Mouse (Mus musculus) neural tube, embryonic 15.5 days (tissue): Measurements from ENCODE around the gene Hspb9. TPM values are rescaled to one million over a fixed set of nuclear protein-coding genes. Genes with fewer than 3 reads are reported as not detected.

Source experiments
- ATAC-seq: fragments of 200-750 bp; cut with Nextera tagmentation; 2 replicates; pipeline ENCODE4 v1.8.0; 2017; ENCODE audit warnings: mild to moderate bottlenecking, moderate TSS enrichment, moderate library complexity; ENCODE audit not compliant: low FRiP score
- H3K27ac ChIP-seq: fragments of 300-500 bp; sonication (generic); replicated peaks from 2 replicates; pipeline ENCODE4 v1.5.1; 2015; ENCODE audit warnings: mild to moderate bottlenecking, inconsistent platforms
- H3K27me3 ChIP-seq: fragments of 300-500 bp; sonication (generic); replicated peaks from 2 replicates; pipeline ENCODE4 v1.6.1; 2015; ENCODE audit warnings: inconsistent platforms
- H3K36me3 ChIP-seq: fragments of 300-500 bp; sonication (generic); 2 replicates; pipeline ENCODE4 v1.6.1; 2015; ENCODE audit warnings: inconsistent platforms
- H3K4me1 ChIP-seq: fragments of 300-500 bp; sonication (generic); 2 replicates; pipeline ENCODE4 v1.6.1; 2015; ENCODE audit warnings: inconsistent platforms
- H3K4me2 ChIP-seq: fragments of 300-500 bp; sonication (generic); 2 replicates; pipeline ENCODE4 v1.6.1; 2015; ENCODE audit warnings: inconsistent platforms, mild to moderate bottlenecking, moderate library complexity
- H3K4me3 ChIP-seq: fragments of 300-500 bp; sonication (generic); replicated peaks from 2 replicates; pipeline ENCODE4 v1.5.1; 2015; ENCODE audit warnings: mild to moderate bottlenecking, inconsistent platforms
- H3K9ac ChIP-seq: fragments of 300-500 bp; sonication (generic); replicated peaks from 2 replicates; pipeline ENCODE4 v1.6.1; 2015; ENCODE audit warnings: mild to moderate bottlenecking, inconsistent platforms
- H3K9me3 ChIP-seq: fragments of 300-500 bp; sonication (generic); replicated peaks from 2 replicates; pipeline ENCODE4 v1.6.1; 2016; ENCODE audit warnings: inconsistent platforms
- WGBS: fragments of 180-500 bp; shearing (Covaris S2); methylation state at CpG from one replicate; pipeline ENCODE4 v1.1.7; 2015; ENCODE audit warnings: mixed read lengths; 5-methylcytosine and 5-hydroxymethylcytosine counted together
- polyA plus RNA-seq: library from polyadenylated mRNA; unstranded; fragments of >200 nt; fragmentation: Nextera tagmentation; extraction: Ambion mirVana; gene quantifications from 2 replicates; pipeline ENCODE4 v1.2.1, GENCODE M21; 2015

Hspb9 gene
- polyA plus RNA-seq, 1 experiment from 2014 or later = not detected

DNA sequence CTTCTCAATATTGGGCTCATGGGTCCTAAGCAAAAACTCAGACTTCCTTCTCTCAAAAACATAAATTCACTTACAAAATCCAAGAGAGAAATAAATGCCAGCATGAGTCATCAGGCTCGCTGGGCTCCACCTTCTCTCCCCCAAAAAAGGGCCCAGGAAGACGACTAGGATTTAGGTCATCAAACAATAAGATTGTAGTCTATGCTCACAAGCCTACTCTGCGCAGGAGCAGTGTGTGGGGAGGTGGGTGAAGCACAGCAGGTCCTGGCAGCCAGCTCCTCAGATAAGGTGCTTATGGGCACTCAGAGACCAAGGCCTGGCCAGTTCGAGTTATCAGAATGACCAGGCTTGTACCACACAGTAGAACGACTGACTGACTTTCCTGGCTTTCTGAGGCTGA, 6.7 kb downstream of the Hspb9 start:
- WGBS = 81% methylated on average over 5 of the region's 5 CpGs
- no peaks in the 10 kb centered on the region for H3K27me3 ChIP-seq

DNA sequence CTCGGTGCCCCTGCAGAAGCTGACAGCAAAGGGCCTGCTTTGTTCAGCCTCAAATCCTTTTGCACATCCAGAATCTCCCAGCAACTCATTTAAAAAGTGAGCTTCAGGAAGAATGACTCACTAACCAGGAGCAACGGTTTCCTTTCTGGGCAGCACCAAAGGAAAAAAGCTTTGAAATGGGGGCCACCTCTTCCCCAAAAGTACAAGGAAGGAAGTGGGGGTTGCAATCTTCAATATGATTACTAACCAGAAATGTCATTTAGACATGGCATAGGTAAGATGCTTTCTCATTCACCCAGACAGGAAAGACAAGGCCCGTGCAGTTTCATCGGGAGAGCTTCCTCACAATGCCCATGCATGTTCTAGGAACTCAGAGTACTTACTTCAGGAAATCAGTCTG, 7.6 kb downstream of the Hspb9 start:
- Histone ChIP-seq H3K9me3 (no peaks in the 10 kb centered on the region), H3K4me1 (peaks cover 39% of the 10 kb centered on the region), H3K4me2 (no peak overlapping the region), H3K9ac (no peak overlapping the region), H3K27me3 (no peaks in the 10 kb centered on the region), H3K27ac (peak overlapping the region; percentile 14), H3K4me3 (no peak overlapping the region), H3K36me3 (peaks cover 29% of the 10 kb centered on the region)
- no peak for ATAC-seq
- WGBS = 64% methylated on average over 4 of the region's 4 CpGs

More for the DNA sequence above, 6.7 kb downstream of the Hspb9 start:
- Histone ChIP-seq H3K9ac (no peak overlapping the region), H3K27ac (no peak overlapping the region; the same call in none of the 2 replicates), H3K4me1 (peaks cover 40% of the 10 kb centered on the region), H3K36me3 (peaks cover 38% of the 10 kb centered on the region), H3K9me3 (no peaks in the 10 kb centered on the region), H3K4me3 (no peak overlapping the region), H3K4me2 (no peak overlapping the region)
- no peak for ATAC-seq

DNA sequence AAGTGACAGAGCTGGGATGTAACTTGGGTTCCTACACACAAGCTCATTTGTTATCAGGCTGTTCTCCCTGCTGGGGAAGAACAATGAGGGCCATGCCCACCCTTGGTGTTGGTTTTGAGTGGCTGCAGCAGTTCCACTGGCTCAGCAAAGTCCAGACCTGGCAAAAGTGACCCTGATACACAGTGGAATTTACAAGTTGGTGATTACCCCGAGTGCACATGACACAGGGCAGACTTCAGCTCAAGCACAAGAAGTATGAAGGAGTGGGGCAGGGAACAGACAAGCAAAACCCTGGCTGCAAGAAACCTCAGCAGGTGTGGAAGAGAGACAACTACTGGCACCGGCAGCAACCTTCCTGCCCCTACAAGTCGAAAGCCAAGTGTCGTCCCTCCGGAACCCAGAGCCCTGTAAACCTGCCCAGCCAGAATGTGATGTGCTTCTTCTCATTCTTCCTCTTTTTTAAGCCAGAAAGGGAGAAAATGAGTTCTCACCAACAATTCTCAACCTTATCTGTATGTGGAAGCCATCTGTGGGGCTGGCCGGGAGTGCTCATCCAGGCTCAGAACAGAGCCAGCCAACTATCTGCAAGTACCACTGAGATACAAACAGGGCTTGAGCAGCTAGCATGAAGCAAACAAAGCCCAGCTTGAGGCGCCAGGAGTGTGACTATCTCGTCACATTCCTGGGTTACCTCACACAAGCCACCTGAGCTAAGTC, 8.3 kb downstream of the Hspb9 start:
- Histone ChIP-seq H3K27me3 (no peaks in the 10 kb centered on the region), H3K9ac (no peak overlapping the region), H3K9me3 (no peaks in the 10 kb centered on the region), H3K4me2 (no peak overlapping the region), H3K27ac (peak overlapping the region; percentile 14), H3K4me1 (peaks cover 39% of the 10 kb centered on the region), H3K4me3 (no peak overlapping the region), H3K36me3 (peaks cover 24% of the 10 kb centered on the region)
- no peak for ATAC-seq
- WGBS = 71% methylated on average over 8 of the region's 8 CpGs

DNA sequence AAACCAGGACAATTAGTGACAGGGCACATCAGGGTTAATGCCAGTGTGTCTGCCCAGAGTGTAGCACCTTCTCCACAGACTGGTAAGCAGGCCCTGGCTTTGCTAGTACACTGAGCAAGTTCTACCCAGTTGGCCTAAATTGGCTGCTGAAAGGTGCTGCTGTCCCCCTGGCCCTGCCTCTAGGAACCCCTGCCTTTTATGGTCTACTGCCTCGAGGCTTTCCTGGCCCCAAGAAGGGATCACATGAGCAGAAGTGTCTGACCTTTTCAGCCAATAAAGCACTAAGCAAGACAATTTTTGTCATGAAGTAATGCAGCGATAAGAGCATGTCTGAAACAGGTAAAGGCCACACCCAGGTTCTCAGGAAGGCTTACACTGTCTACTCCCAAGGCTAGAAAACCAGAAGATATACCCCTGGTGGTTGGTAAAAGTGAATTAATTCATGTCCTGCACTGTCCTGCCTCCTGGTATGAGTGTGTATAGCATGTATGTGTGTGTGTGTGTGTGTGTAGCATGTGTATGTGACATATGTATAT, 8.9 kb downstream of the Hspb9 start:
- Histone ChIP-seq H3K9ac (no peak overlapping the region), H3K27me3 (no peaks in the 10 kb centered on the region), H3K4me1 (peaks cover 39% of the 10 kb centered on the region), H3K27ac (0 out of 2 replicates have a peak overlapping the region, but pooled peaks have one; percentile 14), H3K36me3 (peaks cover 19% of the 10 kb centered on the region), H3K4me2 (no peak overlapping the region), H3K9me3 (no peaks in the 10 kb centered on the region), H3K4me3 (no peak overlapping the region)
- ATAC-seq = no peak
- 49% methylated on average over 2 of the region's 2 CpGs for WGBS

GRCm38 (mm10) chr11:100724919-100725512, 11.4 kb downstream of the Hspb9 start:
- no peaks in the 10 kb centered on the region for H3K9me3 ChIP-seq
- H3K36me3 ChIP-seq = peaks cover 16% of the 10 kb centered on the region
- no peaks in the 10 kb centered on the region for H3K27me3 ChIP-seq
- 63% methylated on average over 5 of the region's 5 CpGs for WGBS
- H3K4me2 ChIP-seq = no peak overlapping the region
- H3K4me3 ChIP-seq = no peak overlapping the region
- H3K4me1 ChIP-seq = peaks cover 35% of the 10 kb centered on the region
- no peak overlapping the region for H3K27ac ChIP-seq
- H3K9ac ChIP-seq = no peak overlapping the region
- ATAC-seq = no peak

- H3K27ac ChIP-seq = no peak overlapping the region
- ATAC-seq = no peak
- peaks cover 16% of the 10 kb centered on the region for H3K36me3 ChIP-seq
- H3K4me3 ChIP-seq = no peak overlapping the region
- H3K9me3 ChIP-seq = no peaks in the 10 kb centered on the region
- WGBS = 95% methylated on average over 3 of the region's 3 CpGs
- no peaks in the 10 kb centered on the region for H3K27me3 ChIP-seq
- H3K4me2 ChIP-seq = no peak overlapping the region
- no peak overlapping the region for H3K9ac ChIP-seq
- H3K4me1 ChIP-seq = peaks cover 14% of the 10 kb centered on the region
Observed at GRCm38 (mm10) chr11:100727201-100727600, 13.6 kb downstream of the Hspb9 start.

DNA sequence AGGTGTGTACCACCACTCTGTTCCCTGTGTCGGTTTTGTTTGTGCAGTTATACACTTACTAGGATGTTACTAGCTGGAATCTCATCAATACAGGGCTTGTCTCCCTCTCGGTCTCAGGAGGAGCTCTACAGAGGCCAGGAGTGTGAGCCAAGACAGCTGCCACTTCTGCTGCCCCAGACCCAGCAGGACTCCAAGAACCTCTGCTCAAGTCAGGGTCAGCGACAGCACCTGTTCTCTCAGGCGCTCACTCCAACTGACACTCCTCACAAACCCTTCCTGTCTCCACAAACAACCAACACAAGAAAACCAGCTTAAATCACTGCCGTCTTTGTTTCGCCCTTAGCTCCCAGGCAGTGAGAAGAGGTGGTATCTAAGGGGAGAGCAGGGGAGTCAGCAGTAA, 15.0 kb downstream of the Hspb9 start:
- no peak for ATAC-seq
- H3K4me1 ChIP-seq = peaks cover 10% of the 10 kb centered on the region
- peaks cover 23% of the 10 kb centered on the region for H3K36me3 ChIP-seq
- H3K9ac ChIP-seq = no peak overlapping the region
- no peaks in the 10 kb centered on the region for H3K9me3 ChIP-seq
- H3K4me2 ChIP-seq = no peak overlapping the region
- H3K27me3 ChIP-seq = no peaks in the 10 kb centered on the region
- no peak overlapping the region for H3K27ac ChIP-seq
- WGBS = 84% methylated on average over 6 of the region's 6 CpGs
- no peak overlapping the region for H3K4me3 ChIP-seq

DNA sequence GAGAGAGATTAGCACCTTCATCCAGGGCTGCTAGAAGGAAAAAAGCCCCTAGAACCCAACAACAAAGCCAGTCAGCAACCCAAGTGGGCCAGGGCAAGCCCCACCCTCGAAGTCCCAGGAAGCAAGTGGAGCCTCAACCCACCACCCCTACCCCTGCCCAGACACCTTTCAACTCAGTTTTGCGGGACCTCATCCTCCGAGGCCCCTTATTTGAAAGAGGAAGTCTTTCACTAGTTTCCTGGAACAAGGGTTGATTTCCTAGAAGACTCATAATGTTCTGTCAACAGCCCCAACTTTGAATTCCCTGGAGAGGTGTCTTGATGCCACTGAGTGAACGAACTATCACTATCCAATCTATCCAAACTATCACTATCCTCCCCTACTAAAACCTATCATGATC, 16.3 kb downstream of the Hspb9 start:
- WGBS = 88% methylated on average over 4 of the region's 4 CpGs
- Histone ChIP-seq H3K4me1 (peaks cover 5% of the 10 kb centered on the region), H3K27ac (no peak overlapping the region), H3K9ac (no peak overlapping the region), H3K36me3 (peaks cover 23% of the 10 kb centered on the region), H3K4me3 (no peak overlapping the region), H3K9me3 (no peaks in the 10 kb centered on the region), H3K27me3 (no peaks in the 10 kb centered on the region), H3K4me2 (no peak overlapping the region)
- no peak for ATAC-seq

DNA sequence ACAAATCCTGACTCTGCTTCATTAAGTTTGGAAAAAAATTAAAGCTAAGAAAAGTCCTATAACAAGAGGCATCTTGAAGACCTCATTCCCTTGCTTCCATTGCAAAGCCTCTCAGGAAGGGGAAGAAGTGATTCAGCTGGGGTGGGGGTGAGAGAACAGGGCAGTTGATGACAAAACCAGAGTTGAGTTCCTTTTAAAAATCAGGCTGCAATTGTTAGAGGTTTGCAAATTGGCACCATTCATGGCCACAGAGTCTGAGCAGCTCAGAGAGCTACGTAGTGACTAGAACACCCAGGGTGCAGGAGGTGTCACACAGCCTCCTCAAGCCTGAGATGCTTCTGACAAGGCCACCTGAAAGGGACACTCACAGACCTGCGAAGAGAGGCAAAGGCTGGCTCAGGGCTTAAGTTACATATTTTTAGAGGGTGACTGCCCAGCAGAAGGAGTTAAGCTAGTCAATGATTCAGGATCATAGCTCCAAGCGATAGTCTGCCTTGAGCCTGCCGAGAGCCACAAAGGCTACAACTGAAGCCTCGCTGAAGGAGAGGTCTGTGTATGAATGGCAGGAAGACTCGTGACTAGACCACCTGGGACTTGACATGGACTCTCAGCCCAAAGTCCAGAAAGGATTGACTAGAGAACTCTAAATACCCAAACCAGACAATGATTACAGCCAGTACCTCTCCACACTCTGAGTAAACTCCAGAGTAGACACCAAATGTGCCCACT, 17.0 kb downstream of the Hspb9 start:
- H3K27ac ChIP-seq = no peak overlapping the region
- WGBS = 86% methylated on average over 6 of the region's 6 CpGs
- H3K4me2 ChIP-seq = no peak overlapping the region
- H3K9me3 ChIP-seq = no peaks in the 10 kb centered on the region
- peaks cover 4% of the 10 kb centered on the region for H3K4me1 ChIP-seq
- H3K27me3 ChIP-seq = no peaks in the 10 kb centered on the region
- no peak for ATAC-seq
- no peak overlapping the region for H3K9ac ChIP-seq
- H3K4me3 ChIP-seq = no peak overlapping the region
- peaks cover 23% of the 10 kb centered on the region for H3K36me3 ChIP-seq

DNA sequence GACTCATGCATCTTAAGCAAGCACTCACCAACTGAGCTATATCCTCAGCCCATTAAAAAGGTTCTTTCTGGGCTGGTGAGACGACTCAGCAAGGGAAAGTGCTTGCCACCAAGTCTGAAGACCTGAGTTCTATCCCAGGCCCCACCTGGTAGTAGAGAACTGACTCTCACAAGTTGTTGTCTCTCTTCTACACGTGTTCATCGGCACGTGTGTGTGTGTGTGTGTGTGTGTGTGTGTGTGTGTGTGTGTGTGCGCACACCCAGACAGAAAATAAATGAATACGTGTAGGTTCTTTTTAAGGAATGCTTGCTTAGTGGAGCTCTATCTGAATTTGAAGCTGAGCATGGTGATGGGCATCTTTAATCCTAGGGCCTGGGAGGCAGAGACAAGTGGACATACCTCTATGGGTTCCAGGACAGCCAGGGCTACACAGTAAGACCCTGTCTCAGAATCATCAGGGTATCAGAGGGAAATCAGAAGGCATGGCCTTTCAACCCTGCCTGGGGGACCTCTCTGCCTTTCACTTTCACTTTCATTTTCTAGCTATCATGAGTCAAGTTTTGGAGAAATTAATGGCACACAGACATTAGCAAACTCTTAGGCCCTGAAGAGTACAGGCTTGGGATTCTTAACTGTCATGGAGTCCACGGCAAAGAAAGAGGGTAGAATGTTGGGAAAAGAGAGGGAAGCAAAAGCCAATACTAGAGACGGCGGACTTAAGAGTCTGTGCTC, 21.6 kb downstream of the Hspb9 start:
- no peaks in the 10 kb centered on the region for H3K27me3 ChIP-seq
- no peaks in the 10 kb centered on the region for H3K9me3 ChIP-seq
- H3K4me2 ChIP-seq = peak overlapping the region; percentile 89; the same call in 1 of the 2 replicates
- no peak overlapping the region for H3K27ac ChIP-seq
- WGBS = 91% methylated on average over 9 of the region's 9 CpGs
- H3K4me1 ChIP-seq = peaks cover 29% of the 10 kb centered on the region
- H3K9ac ChIP-seq = no peak overlapping the region
- H3K36me3 ChIP-seq = peaks cover 7% of the 10 kb centered on the region; the same call in 1 of the 2 replicates
- no peak for ATAC-seq
- H3K4me3 ChIP-seq = no peak overlapping the region
